Mouse (Mus musculus): ENCODE measurements around the gene Asb3. TPM values are rescaled to one million over a fixed set of nuclear protein-coding genes. Genes with fewer than 3 reads are reported as not detected.

Asb3 gene
- polyA plus RNA-seq, 2 experiments, result 4.0 to 11.7 TPM

DNA sequence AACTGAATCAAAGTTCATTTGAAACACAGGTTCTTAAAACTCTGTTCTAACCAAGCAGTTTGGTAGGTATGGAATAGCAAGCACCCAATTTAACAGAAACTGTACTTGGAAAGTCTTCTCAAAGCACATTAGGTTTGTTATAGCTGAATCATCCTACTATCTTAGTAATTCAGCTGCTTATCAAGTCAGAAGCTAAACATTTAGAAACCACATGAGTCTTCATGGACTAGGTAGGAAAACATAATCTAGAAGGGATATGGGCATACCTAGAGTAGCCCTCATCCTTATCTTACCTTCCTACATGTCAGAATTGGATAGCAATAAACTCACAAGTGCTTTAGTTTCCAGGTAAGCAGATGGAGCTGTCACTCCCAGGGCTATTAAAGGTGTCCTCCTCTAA lies 42.9 kb downstream of the Asb3 start:
- Histone ChIP-seq H3K9ac (replicated peaks) (no peak overlapping the region), H3K36me3 (replicated peaks; ENCODE audit: control insufficient read depth, insufficient read depth, low read depth) (peaks cover 3% of the 10 kb centered on the region; the same call in 1 of the 2 replicates), H3K27me3 (ENCODE audit: control insufficient read depth, insufficient read depth, low read length) (no peaks in the 10 kb centered on the region), H3K9me3 (ENCODE audit: control insufficient read depth, low read length) (no peaks in the 10 kb centered on the region), H3K4me2 (ENCODE audit: low read depth) (no peak overlapping the region), H3K4me1 (replicated peaks; ENCODE audit: control insufficient read depth in 2 of 2, insufficient read depth in 2 of 2, low read length in 1 of 2) (no peaks in the 10 kb centered on the region), H3K4me3 (ENCODE audit: insufficient read depth in 1 of 2, low read depth in 2 of 2, low read length in 2 of 2) (no peak overlapping the region), H3K27ac (no peak overlapping the region)
- TF ChIP-seq EP300 (IDR thresholded peaks at IDR 0.05; ENCODE audit: low read depth) (no peak; the same call in none of the 2 replicates), CTCF (IDR thresholded peaks at IDR 0.05; ENCODE audit: low read depth) (no peak)
- peak in 2 of 3 experiments; percentile 0 to 13 for DNase-seq (ENCODE audit: low read depth in 3 of 3, low spot score in 3 of 3)
- peak; percentile 70; the same call in 1 of the 2 replicates for ATAC-seq (ENCODE audit: insufficient read depth)

DNA sequence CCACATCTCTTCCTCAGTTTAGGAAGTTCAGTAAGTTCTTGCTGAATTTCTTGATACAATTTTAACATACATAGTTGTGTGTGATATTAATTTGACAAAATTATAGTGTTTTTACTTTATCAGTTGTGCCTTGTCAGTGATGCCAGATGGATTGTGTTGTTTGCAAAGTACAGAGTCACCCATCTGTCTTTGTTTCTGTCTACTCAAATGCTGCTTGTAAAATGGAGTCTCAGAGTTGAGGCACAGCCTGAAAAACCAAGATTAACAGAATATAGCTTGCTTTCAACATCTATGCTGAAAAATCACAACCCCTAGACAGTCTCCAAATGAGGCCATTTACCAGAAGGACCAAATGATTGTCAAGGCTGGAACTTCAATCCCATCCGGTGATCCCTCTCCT lies 43.3 kb downstream of the Asb3 start:
- 100% methylated on average over 1 of the region's 1 CpGs for WGBS (ENCODE audit: insufficient replicate concordance)
- peaks cover 3% of the 10 kb centered on the region; the same call in 1 of the 2 replicates for H3K36me3 ChIP-seq (replicated peaks; ENCODE audit: control insufficient read depth, insufficient read depth, low read depth)
- H3K9ac ChIP-seq (replicated peaks), result no peak overlapping the region
- TF ChIP-seq EP300 (IDR thresholded peaks at IDR 0.05; ENCODE audit: low read depth), result no peak
- no peak for TF ChIP-seq CTCF (IDR thresholded peaks at IDR 0.05; ENCODE audit: low read depth)
- H3K4me3 ChIP-seq (ENCODE audit: insufficient read depth in 1 of 2, low read depth in 2 of 2, low read length in 2 of 2), result no peak overlapping the region
- H3K4me1 ChIP-seq (replicated peaks; ENCODE audit: control insufficient read depth in 2 of 2, insufficient read depth in 2 of 2, low read length in 1 of 2), result no peaks in the 10 kb centered on the region
- no peak for ATAC-seq (ENCODE audit: insufficient read depth)
- no peak for DNase-seq (ENCODE audit: low read depth in 3 of 3, low spot score in 3 of 3)
- H3K9me3 ChIP-seq (ENCODE audit: control insufficient read depth, low read length), result no peaks in the 10 kb centered on the region
- no peaks in the 10 kb centered on the region for H3K27me3 ChIP-seq (ENCODE audit: control insufficient read depth, insufficient read depth, low read length)
- H3K27ac ChIP-seq, result no peak overlapping the region
- H3K4me2 ChIP-seq (ENCODE audit: low read depth), result no peak overlapping the region

DNA sequence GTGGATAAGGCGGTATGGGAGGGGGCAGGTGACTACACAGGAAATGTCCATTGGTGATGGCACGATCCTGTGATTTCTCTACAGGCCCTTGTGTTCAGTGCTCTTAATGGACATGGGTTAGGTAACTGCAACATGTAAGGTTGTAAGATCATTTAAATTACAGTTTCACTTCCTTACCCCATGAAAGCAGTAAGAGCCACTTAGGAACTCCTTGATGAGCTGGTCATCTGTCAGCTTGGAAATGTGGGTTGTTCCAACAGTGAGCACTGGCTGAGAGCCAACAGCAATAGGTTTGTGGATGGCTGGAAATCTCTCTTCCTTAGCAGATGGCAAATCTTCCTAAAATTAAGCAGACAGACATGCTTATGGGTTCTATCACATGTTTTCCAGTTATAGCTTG lies 58.3 kb downstream of the Asb3 start:
- no peak for ATAC-seq (ENCODE audit: insufficient read depth)
- TF ChIP-seq EP300 (IDR thresholded peaks at IDR 0.05; ENCODE audit: low read depth) (no peak), CTCF (IDR thresholded peaks at IDR 0.05; ENCODE audit: low read depth) (no peak)
- Histone ChIP-seq H3K4me1 (replicated peaks; ENCODE audit: control insufficient read depth in 2 of 2, insufficient read depth in 2 of 2, low read length in 1 of 2) (no peaks in the 10 kb centered on the region), H3K36me3 (replicated peaks; ENCODE audit: control insufficient read depth, insufficient read depth, low read depth) (peaks cover 37% of the 10 kb centered on the region), H3K27ac (no peak overlapping the region), H3K9ac (replicated peaks) (no peak overlapping the region), H3K27me3 (ENCODE audit: control insufficient read depth, insufficient read depth, low read length) (no peaks in the 10 kb centered on the region), H3K4me2 (ENCODE audit: low read depth) (no peak overlapping the region), H3K9me3 (ENCODE audit: control insufficient read depth, low read length) (no peaks in the 10 kb centered on the region), H3K4me3 (ENCODE audit: insufficient read depth in 1 of 2, low read depth in 2 of 2, low read length in 2 of 2) (no peak overlapping the region)
- DNase-seq (ENCODE audit: low read depth in 3 of 3, low spot score in 3 of 3), result no peak
- WGBS (ENCODE audit: insufficient replicate concordance), result 84% methylated on average over 2 of the region's 2 CpGs

DNA sequence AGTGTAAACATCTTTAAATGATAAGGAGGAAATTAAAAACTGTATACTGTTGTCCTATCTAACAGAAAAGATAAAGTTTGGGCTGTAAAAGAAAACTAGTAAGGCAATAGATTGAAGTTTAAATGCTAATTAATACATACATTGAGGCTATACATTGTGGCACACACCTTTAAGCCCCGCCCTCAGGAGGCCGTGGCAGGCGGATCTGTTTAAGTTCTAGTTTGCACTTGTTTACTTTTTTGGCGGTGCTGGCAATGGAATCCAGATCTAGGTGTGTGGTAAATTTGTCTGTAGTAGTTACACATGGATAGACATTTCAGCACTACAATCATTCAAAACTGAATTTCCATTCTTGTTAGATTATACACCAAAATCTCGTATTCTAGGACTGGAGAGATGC lies 67.6 kb downstream of the Asb3 start:
- DNase-seq (ENCODE audit: low read depth in 3 of 3, low spot score in 3 of 3), result peak in 2 of 3 experiments; percentile 36 to 50
- peak overlapping the region; percentile 75 for H3K27ac ChIP-seq

DNA sequence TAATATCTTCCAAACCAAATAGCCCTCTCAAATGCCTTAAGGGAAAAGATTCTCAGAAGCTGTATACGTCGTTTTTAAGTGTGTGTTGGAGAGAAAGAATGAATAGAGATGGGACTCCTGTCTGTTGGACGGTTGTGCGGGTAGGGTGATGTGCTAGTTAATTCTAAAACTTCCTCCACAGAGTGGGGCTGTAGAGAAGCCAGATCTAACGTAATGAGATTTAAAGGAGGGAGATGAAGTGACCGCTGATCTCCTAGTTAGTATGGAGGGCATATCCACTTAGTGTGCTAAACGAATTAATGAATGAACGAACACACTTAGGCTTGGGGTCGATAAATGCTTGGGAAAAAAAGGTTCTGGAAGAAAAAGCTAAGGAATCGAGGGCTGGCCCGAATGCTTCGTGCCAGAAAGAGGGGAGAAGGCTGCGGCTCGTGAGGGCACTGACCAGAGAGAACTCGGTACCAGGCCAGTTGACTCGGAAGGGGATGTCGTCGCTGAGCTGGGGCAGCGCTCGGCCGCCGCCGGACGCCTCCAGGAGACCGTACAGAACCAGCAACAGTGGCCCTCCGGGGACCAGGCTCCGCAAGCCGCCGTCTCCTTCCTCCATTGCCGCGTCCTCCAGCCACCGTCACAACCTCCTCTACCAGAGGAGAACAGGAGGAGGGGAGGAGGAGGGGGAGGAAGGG lies 68.4 kb downstream of the Asb3 start:
- peaks cover 2 to 9% of the 10 kb centered on the region in 2 experiments; a peak in 3 of 4 replicates for H3K4me1 ChIP-seq (replicated peaks; ENCODE audit: control insufficient read depth in 2 of 2, insufficient read depth in 2 of 2, low read length in 1 of 2)
- peak overlapping the region; percentile 76 for H3K4me2 ChIP-seq (ENCODE audit: low read depth)
- ATAC-seq (ENCODE audit: insufficient read depth) (peak; percentile 80), DNase-seq (ENCODE audit: low read depth in 3 of 3, low spot score in 3 of 3) (peak in 1 of 3 experiments; percentile 39)
- peak overlapping the region; percentile 93 for H3K9ac ChIP-seq (replicated peaks)
- WGBS (ENCODE audit: insufficient replicate concordance), result 1% methylated on average over 29 of the region's 32 CpGs
- H3K27me3 ChIP-seq (ENCODE audit: control insufficient read depth, insufficient read depth, low read length), result no peaks in the 10 kb centered on the region
- peaks cover 23% of the 10 kb centered on the region for H3K36me3 ChIP-seq (replicated peaks; ENCODE audit: control insufficient read depth, insufficient read depth, low read depth)
- H3K4me3 ChIP-seq (ENCODE audit: insufficient read depth in 1 of 2, low read depth in 2 of 2, low read length in 2 of 2), result peak overlapping the region; percentile 85 to 87
- H3K27ac ChIP-seq, result peak overlapping the region; percentile 75
- TF ChIP-seq EP300 (IDR thresholded peaks at IDR 0.05; ENCODE audit: low read depth) (no peak), CTCF (IDR thresholded peaks at IDR 0.05; ENCODE audit: low read depth) (no peak)
- H3K9me3 ChIP-seq (ENCODE audit: control insufficient read depth, low read length), result no peaks in the 10 kb centered on the region

More for the DNA sequence above, 67.6 kb downstream of the Asb3 start:
- H3K4me3 ChIP-seq (ENCODE audit: insufficient read depth in 1 of 2, low read depth in 2 of 2, low read length in 2 of 2), result peak overlapping the region; percentile 85 to 87
- TF ChIP-seq EP300 (IDR thresholded peaks at IDR 0.05; ENCODE audit: low read depth), result no peak
- TF ChIP-seq CTCF (IDR thresholded peaks at IDR 0.05; ENCODE audit: low read depth), result no peak
- peak overlapping the region; percentile 76 for H3K4me2 ChIP-seq (ENCODE audit: low read depth)
- no peak for ATAC-seq (ENCODE audit: insufficient read depth)
- H3K36me3 ChIP-seq (replicated peaks; ENCODE audit: control insufficient read depth, insufficient read depth, low read depth), result peaks cover 23% of the 10 kb centered on the region
- H3K4me1 ChIP-seq (replicated peaks; ENCODE audit: control insufficient read depth in 2 of 2, insufficient read depth in 2 of 2, low read length in 1 of 2), result peaks cover 2 to 9% of the 10 kb centered on the region in 2 experiments; a peak in 3 of 4 replicates
- no peaks in the 10 kb centered on the region for H3K9me3 ChIP-seq (ENCODE audit: control insufficient read depth, low read length)
- WGBS (ENCODE audit: insufficient replicate concordance), result 35% methylated on average over 5 of the region's 5 CpGs
- H3K9ac ChIP-seq (replicated peaks), result peak overlapping the region; percentile 93
- no peaks in the 10 kb centered on the region for H3K27me3 ChIP-seq (ENCODE audit: control insufficient read depth, insufficient read depth, low read length)

Data from liver, embryonic 14.5 days (tissue).